Mouse (Mus musculus): Measurements from ENCODE around the gene Lyrm4. TPM values are rescaled to one million over a fixed set of nuclear protein-coding genes. Genes with fewer than 3 reads are reported as not detected.

Gene Lyrm4
- polyA plus RNA-seq, 1 experiment from 2014 or later: 25.7 TPM

DNA sequence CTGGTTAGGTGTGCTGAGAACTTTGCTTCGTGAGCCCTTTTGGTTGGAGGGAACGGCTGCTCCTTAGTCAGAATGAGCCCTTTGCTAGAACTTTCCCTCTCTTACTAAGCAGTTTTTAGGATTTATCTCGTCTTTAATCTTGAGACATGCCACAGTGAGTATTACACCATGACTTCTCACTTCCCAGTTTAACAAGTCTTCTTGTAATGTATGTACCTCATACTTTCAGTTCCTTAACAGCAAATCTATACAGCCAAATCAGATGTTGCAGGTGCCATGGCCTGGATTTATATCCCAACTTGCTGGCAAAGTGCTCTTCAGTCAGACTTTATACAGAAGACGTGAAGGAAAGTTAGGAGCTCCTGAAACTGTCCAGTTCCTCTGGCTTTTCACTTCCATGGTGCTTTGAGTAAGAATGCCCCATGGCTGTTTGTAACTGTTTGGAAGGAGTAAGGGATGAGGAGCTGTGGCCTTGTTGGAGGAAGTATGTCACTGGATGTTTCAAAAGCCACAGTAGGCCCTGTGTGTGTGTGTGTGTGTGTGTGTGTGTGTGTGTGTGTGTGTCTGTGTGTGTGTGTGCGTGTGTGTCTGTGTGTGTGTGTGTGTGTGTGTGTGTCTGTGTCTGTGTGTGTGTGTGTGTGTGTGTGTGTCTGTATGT lies 14.8 kb upstream of the Lyrm4 start:
- Histone ChIP-seq H3K9me3 (no peaks in the 10 kb centered on the region), H3K4me2 (replicated peaks) (no peak overlapping the region), H3K9ac (no peak overlapping the region), H3K27me3 (replicated peaks) (no peaks in the 10 kb centered on the region), H3K4me3 (replicated peaks) (no peak overlapping the region), H3K4me1 (replicated peaks) (no peaks in the 10 kb centered on the region), H3K36me3 (no peaks in the 10 kb centered on the region), H3K27ac (no peak overlapping the region)
- WGBS: 87% methylated on average over 4 of the region's 5 CpGs
- ATAC-seq: no peak

DNA sequence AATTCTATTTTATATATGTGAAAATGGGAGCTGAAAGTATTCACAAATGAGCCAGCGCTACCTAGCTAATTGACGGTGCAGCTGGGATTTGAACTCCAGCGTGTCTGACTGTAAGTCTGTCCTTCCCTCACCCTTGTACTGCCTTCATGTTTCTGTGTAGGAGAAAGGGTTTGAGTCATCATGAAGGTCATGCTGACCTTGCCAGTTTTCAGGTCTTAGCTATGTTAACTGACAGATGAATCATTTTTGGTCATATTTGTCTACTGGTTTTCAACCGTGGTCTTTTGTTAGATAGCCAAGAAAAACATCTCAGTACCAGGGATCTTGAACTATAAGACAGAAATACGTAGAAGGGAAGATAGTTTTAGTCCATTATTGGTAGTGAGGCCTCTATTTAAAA lies 14.1 kb upstream of the Lyrm4 start:
- H3K9ac ChIP-seq: no peak overlapping the region
- H3K9me3 ChIP-seq: no peaks in the 10 kb centered on the region
- no peaks in the 10 kb centered on the region for H3K27me3 ChIP-seq (replicated peaks)
- WGBS: 93% methylated on average over 5 of the region's 5 CpGs
- ATAC-seq: no peak
- H3K4me3 ChIP-seq (replicated peaks): no peak overlapping the region
- H3K4me2 ChIP-seq (replicated peaks): no peak overlapping the region
- no peak overlapping the region for H3K27ac ChIP-seq
- H3K36me3 ChIP-seq: no peaks in the 10 kb centered on the region
- no peaks in the 10 kb centered on the region for H3K4me1 ChIP-seq (replicated peaks)

DNA sequence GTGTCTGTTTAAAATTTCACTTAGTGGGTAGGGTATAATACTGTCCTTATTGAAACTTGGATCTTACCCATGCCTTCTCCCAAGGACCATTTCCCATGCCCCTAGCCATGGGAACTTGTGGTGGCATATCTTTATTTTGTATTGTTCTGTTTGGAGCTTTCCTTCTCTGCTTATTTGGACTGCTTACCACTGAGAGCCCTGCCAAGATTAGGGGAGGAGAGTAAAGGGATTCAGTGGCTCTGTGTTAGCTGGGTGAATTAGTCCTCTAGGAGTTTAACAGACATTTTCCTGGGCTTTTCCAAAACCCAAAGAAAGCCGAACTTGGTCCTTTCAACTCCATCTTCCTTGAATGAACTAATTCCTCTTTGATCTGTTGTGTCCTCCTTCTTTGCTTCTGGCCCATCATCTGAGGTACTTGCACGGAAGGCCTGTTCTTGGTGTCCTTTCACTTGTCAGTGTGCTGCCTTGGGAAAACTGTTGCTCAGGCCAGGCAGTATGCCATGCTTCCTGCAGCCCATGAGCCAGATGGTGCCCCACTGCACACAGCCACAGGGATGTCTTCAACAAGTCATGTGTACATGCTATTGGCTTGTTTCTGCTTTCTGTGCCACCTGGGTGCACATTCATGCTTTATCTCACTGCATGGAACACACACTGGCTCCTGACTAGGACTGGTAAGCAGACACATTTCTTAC lies 12.2 kb upstream of the Lyrm4 start:
- no peak for ATAC-seq
- Histone ChIP-seq H3K4me1 (replicated peaks) (no peaks in the 10 kb centered on the region), H3K9me3 (no peaks in the 10 kb centered on the region), H3K36me3 (no peaks in the 10 kb centered on the region), H3K9ac (no peak overlapping the region), H3K27ac (no peak overlapping the region), H3K4me3 (replicated peaks) (no peak overlapping the region), H3K4me2 (replicated peaks) (no peak overlapping the region), H3K27me3 (replicated peaks) (no peaks in the 10 kb centered on the region)
- WGBS: 89% methylated on average over 2 of the region's 2 CpGs

DNA sequence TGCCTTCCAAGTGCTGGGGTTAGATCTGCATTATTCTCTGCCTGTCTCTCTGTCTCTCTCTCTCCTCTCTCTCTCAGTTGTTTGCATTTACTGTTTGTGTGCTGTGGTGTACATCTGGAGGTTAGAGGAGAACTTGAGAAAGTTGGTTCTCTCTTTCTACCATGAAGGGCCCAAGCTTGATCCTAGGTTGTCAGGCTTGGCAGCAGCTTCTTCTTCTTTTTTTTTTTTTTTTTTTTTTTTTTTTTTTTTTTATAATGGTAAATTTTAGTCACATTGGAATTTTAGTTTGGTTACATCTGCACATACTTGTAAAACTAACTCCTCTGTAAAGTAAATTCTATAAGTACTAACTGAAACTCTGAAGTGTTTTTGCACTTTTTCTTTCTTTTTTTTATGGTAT lies 3.3 kb upstream of the Lyrm4 start:
- Histone ChIP-seq H3K36me3 (no peaks in the 10 kb centered on the region), H3K9me3 (no peaks in the 10 kb centered on the region), H3K4me1 (replicated peaks) (0 out of 2 replicates have a peak, but pooled peaks cover 4% of the 10 kb centered on the region), H3K27ac (no peak overlapping the region), H3K27me3 (replicated peaks) (no peaks in the 10 kb centered on the region), H3K4me3 (replicated peaks) (no peak overlapping the region), H3K9ac (no peak overlapping the region), H3K4me2 (replicated peaks) (no peak overlapping the region)
- ATAC-seq: no peak

DNA sequence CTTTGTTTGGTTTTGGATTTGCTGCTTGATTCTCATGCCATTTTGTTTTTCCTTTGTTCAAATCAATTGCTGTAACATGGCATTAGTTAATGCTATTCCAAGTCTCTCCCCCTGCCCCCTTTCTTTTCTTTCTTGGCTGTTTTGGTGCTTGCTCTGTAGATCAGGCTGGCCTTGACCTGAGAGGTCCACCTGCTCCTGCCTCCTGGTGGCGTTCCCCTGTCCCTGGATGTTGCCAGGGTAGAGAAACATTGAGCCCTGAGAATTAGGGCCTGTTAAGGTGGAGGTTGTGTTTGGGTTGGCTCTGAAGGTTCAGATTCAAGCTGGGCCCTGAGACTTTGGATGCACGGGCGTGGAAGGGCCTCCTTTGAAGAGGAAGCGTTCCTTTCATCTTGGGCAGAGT lies 2.4 kb upstream of the Lyrm4 start:
- H3K9me3 ChIP-seq: no peaks in the 10 kb centered on the region
- ATAC-seq: no peak
- 74% methylated on average over 4 of the region's 4 CpGs for WGBS

DNA sequence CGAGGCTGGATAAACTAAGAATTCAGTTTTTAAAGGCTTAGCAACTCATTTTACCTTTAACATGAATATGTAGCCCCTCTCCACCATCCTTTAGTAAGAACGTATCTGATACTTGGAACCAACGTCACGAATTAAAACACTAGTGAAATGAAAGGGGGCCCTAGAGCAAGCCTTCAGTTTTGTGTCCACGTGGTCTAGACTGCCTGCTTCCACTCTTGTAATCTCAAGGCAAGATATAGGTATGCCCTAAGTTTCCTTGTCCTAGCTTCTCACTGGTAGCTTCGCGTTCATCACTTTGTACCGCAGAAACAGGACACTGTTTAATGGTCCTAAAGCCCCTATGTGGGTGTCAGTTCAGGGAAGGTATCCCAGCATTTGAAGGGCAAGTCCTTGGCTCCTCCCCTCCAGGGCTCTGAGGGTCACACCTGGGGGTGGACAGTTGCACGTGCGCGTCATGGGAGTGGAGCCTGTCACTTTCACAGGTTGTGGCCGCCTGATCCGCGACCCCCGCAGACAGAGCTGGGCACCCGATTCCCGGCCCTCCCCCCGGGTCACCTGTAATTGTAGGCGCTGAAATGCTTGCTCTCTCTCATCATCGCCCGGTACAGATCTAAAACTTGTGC lies 695 bp downstream of the Lyrm4 start:
- ATAC-seq: peak; percentile 41

More for the DNA sequence above, 2.4 kb upstream of the Lyrm4 start:
- 0 out of 2 replicates have a peak, but pooled peaks cover 4% of the 10 kb centered on the region for H3K4me1 ChIP-seq (replicated peaks)
- no peak overlapping the region for H3K4me2 ChIP-seq (replicated peaks)
- H3K27me3 ChIP-seq (replicated peaks): no peaks in the 10 kb centered on the region
- no peak overlapping the region for H3K4me3 ChIP-seq (replicated peaks)
- H3K27ac ChIP-seq: no peak overlapping the region
- no peaks in the 10 kb centered on the region for H3K36me3 ChIP-seq
- H3K9ac ChIP-seq: no peak overlapping the region

GRCm38 (mm10) chr13:36113181-36113580 lies 4.1 kb downstream of the Lyrm4 start:
- Histone ChIP-seq H3K9me3 (no peaks in the 10 kb centered on the region), H3K27me3 (replicated peaks) (no peaks in the 10 kb centered on the region), H3K4me1 (replicated peaks) (0 out of 2 replicates have a peak, but pooled peaks cover 4% of the 10 kb centered on the region), H3K4me3 (replicated peaks) (no peak overlapping the region), H3K4me2 (replicated peaks) (no peak overlapping the region), H3K9ac (no peak overlapping the region), H3K36me3 (no peaks in the 10 kb centered on the region), H3K27ac (no peak overlapping the region)
- no peak for ATAC-seq
- WGBS: 86% methylated on average over 5 of the region's 5 CpGs

More for the DNA sequence above, 695 bp downstream of the Lyrm4 start:
- H3K9me3 ChIP-seq: no peaks in the 10 kb centered on the region
- no peaks in the 10 kb centered on the region for H3K27me3 ChIP-seq (replicated peaks)
- H3K9ac ChIP-seq: peak overlapping the region; percentile 63
- WGBS: 7% methylated on average over 21 of the region's 21 CpGs
- peak overlapping the region; percentile 75 for H3K4me3 ChIP-seq (replicated peaks)
- H3K4me2 ChIP-seq (replicated peaks): peak overlapping the region; percentile 86
- H3K4me1 ChIP-seq (replicated peaks): 0 out of 2 replicates have a peak, but pooled peaks cover 4% of the 10 kb centered on the region
- H3K27ac ChIP-seq: peak overlapping the region; percentile 94; the same call in 1 of the 2 replicates
- H3K36me3 ChIP-seq: no peaks in the 10 kb centered on the region

- Histone ChIP-seq H3K9ac (no peak overlapping the region), H3K4me2 (replicated peaks) (no peak overlapping the region), H3K27me3 (replicated peaks) (no peaks in the 10 kb centered on the region), H3K4me3 (replicated peaks) (no peak overlapping the region), H3K4me1 (replicated peaks) (no peaks in the 10 kb centered on the region), H3K9me3 (no peaks in the 10 kb centered on the region), H3K27ac (no peak overlapping the region), H3K36me3 (no peaks in the 10 kb centered on the region)
- no peak for ATAC-seq
- 94% methylated on average over 2 of the region's 2 CpGs for WGBS
Observed at GRCm38 (mm10) chr13:36111331-36111730, 6.0 kb downstream of the Lyrm4 start.

DNA sequence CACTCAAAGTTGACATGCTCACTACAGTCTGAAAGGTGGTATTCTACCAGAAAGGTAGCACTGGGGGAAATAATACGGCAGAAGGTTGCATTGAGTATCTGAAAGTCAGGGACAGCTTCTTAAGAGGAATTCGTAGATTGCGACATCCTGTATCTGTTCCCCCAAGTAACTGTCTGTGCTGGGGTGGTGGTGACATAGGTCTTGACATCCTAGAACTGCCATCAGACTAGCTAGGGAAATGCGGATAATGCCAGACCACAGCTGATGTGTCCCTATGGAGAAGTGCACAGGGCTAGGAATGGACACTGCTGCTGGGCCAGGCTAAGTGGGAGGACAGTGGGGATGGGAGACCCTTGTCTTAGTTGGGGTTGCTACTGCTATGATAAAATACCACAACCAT lies 8.8 kb downstream of the Lyrm4 start:
- no peaks in the 10 kb centered on the region for H3K9me3 ChIP-seq
- no peak overlapping the region for H3K27ac ChIP-seq
- H3K4me3 ChIP-seq (replicated peaks): no peak overlapping the region
- no peaks in the 10 kb centered on the region for H3K36me3 ChIP-seq
- 94% methylated on average over 4 of the region's 4 CpGs for WGBS
- H3K4me2 ChIP-seq (replicated peaks): no peak overlapping the region
- no peak for ATAC-seq
- no peak overlapping the region for H3K9ac ChIP-seq
- no peaks in the 10 kb centered on the region for H3K27me3 ChIP-seq (replicated peaks)
- no peaks in the 10 kb centered on the region for H3K4me1 ChIP-seq (replicated peaks)

GRCm38 (mm10) chr13:36105591-36105990 lies 11.7 kb downstream of the Lyrm4 start:
- Histone ChIP-seq H3K4me3 (replicated peaks) (no peak overlapping the region), H3K4me1 (replicated peaks) (no peaks in the 10 kb centered on the region), H3K27me3 (replicated peaks) (no peaks in the 10 kb centered on the region), H3K27ac (no peak overlapping the region), H3K9ac (no peak overlapping the region), H3K9me3 (no peaks in the 10 kb centered on the region), H3K36me3 (no peaks in the 10 kb centered on the region), H3K4me2 (replicated peaks) (no peak overlapping the region)
- WGBS: 68% methylated on average over 6 of the region's 6 CpGs
- ATAC-seq: no peak

DNA sequence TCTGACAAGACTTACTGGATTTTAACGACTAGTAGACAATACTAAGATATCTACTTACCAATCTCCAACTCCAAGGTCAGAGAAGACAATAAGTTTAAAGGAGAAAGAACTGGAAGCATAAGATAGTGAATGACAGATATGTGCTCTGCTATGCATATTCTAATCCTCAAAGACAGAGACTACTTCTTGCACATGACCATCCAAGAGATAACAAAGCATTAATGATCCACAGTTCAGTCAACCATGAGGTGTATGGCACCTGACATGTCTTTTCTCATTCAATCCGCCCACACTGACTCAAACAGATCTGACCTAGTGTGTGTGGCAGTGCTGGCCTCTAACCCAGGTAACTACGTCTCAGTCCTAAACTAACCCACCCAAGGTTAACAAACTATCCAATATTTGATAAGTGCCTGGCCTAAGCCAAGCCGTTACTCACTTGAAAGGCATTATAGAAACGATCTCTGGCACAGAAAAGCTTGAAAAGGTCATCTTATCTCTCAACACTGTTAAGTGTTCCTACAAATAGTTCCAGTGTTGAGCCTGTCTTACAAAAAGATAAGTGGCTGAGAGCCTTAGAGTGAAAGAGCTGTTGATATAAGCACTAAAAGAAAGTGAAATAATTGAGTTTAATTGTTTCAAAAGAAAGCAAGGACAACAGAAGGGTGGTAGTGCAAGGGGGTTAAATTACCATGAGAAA lies 20.5 kb downstream of the Lyrm4 start:
- 58% methylated on average over 5 of the region's 5 CpGs for WGBS
- ATAC-seq: no peak

DNA sequence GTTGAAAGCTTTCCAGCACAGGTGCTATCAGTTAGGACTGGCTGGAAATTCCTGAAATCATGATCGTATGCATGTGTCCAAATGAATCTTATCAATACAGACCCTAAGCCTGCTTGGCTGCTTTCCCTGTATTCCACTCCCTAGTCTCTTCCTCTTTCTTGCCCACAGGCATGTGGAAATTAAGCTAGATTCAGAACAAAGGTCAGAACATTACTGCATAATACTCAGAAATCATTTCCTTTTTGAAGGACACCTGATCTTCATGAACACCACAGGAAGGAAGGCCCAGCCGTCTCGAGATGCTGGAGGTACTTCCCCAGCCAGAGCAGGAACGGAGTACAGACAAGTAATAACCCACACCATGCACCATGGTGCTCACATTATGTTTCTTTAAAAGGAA lies 29.2 kb downstream of the Lyrm4 start:
- Histone ChIP-seq H3K9ac (no peak overlapping the region), H3K4me2 (replicated peaks) (no peak overlapping the region), H3K36me3 (no peaks in the 10 kb centered on the region), H3K27ac (no peak overlapping the region), H3K4me1 (replicated peaks) (no peaks in the 10 kb centered on the region), H3K27me3 (replicated peaks) (no peaks in the 10 kb centered on the region), H3K4me3 (replicated peaks) (no peak overlapping the region), H3K9me3 (no peaks in the 10 kb centered on the region)
- WGBS: 57% methylated on average over 4 of the region's 4 CpGs
- no peak for ATAC-seq

More for the DNA sequence above, 20.5 kb downstream of the Lyrm4 start:
- no peaks in the 10 kb centered on the region for H3K9me3 ChIP-seq
- H3K27ac ChIP-seq: no peak overlapping the region
- H3K36me3 ChIP-seq: no peaks in the 10 kb centered on the region
- H3K4me3 ChIP-seq (replicated peaks): no peak overlapping the region
- H3K27me3 ChIP-seq (replicated peaks): no peaks in the 10 kb centered on the region
- H3K9ac ChIP-seq: no peak overlapping the region
- H3K4me1 ChIP-seq (replicated peaks): no peaks in the 10 kb centered on the region
- no peak overlapping the region for H3K4me2 ChIP-seq (replicated peaks)

Data from intestine, embryonic 15.5 days (tissue).